Mouse (Mus musculus) small intestine, adult 2 months (tissue): ENCODE results near the gene Senp6.

Source experiments
- CTCF ChIP-seq: fragments of 200-500 bp; IDR thresholded peaks from 2 replicates; pipeline ENCODE4 v1.5.1; 2012; ENCODE audit warnings: low read depth, mild to moderate bottlenecking, control low read depth, inconsistent platforms, low read length, moderate library complexity, mixed read lengths; ENCODE audit not compliant: insufficient replicate concordance, insufficient read length; ENCODE audit errors: extremely low read depth
- POLR2A ChIP-seq: fragments of 200-500 bp; IDR thresholded peaks from 2 replicates; pipeline ENCODE4 v1.6.1; 2012; ENCODE audit warnings: low read depth, mild to moderate bottlenecking, control low read depth, inconsistent platforms, low read length, moderate library complexity

DNA sequence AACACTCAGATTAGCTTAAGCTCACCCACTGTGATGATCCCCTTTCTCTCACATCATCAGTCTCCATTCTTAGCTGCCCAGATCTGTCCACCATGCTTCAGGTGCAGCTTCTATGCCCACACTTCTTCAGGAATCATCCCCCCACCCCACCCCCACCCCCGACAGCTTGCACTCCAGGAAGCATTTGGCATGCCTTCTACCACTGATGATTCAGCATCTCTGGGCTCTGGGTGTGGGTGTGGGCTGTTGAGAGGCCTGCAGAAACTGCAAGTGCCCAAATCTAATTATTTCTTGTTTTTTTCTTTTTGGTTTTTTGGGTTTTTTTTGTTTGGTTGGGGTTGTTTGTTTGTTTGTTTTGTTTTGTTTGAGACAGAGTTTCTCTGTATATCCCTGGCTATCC, 45.1 kb upstream of the Senp6 start:
- TF ChIP-seq POLR2A (no peak), CTCF (no peak)
